Mouse (Mus musculus): ENCODE results near the gene Hyou1.
A peak's percentile ranks its signal among the peaks of the same experiment; 100 is the strongest.
"Not testable (repeated sequence)": the region's sequence is repeated elsewhere in the genome, so short reads cannot be mapped to it uniquely, and the experiment has no call there.

The Hyou1 gene

GRCm38 (mm10) chr9:44405011-44405410, 25.7 kb downstream of the Hyou1 start:
- no peak for DNase-seq (ENCODE audit: low spot score in 2 of 2)

- peak; percentile 80 to 90 for DNase-seq (ENCODE audit: low spot score in 2 of 2)
Measured at GRCm38 (mm10) chr9:44406906-44407751, 27.8 kb downstream of the Hyou1 start, which contains the start of the genes Rps25 and Trappc4. Gene Rps25 (plus strand): TSS chr9:44407139. Gene Trappc4 (minus strand): TSS chr9:44407600.

- no peak for DNase-seq (ENCODE audit: low spot score in 2 of 2)
Measured at GRCm38 (mm10) chr9:44407752-44408097, 28.4 kb downstream of the Hyou1 start.

GRCm38 (mm10) chr9:44408693-44409092, 29.4 kb downstream of the Hyou1 start:
- not testable (repeated sequence) for DNase-seq (ENCODE audit: low spot score in 2 of 2)

GRCm38 (mm10) chr9:44410647-44411336, 31.5 kb downstream of the Hyou1 start:
- DNase-seq (ENCODE audit: low spot score in 2 of 2) = no peak

- DNase-seq (ENCODE audit: low spot score in 2 of 2) = no peak
Measured at GRCm38 (mm10) chr9:44411601-44412130, 32.4 kb downstream of the Hyou1 start.

- no peak for DNase-seq (ENCODE audit: low spot score in 2 of 2)
Measured at GRCm38 (mm10) chr9:44412306-44412705, 33.0 kb downstream of the Hyou1 start.

- DNase-seq (ENCODE audit: low spot score in 2 of 2) = no peak
Measured at GRCm38 (mm10) chr9:44412781-44413180, 33.5 kb downstream of the Hyou1 start.

GRCm38 (mm10) chr9:44417156-44417891, 38.0 kb downstream of the Hyou1 start:
- DNase-seq (ENCODE audit: low spot score in 2 of 2) = no peak

- DNase-seq (ENCODE audit: low spot score in 2 of 2) = peak; percentile 89 to 94
Measured at GRCm38 (mm10) chr9:44417892-44418363, 38.6 kb downstream of the Hyou1 start.

- no peak for DNase-seq (ENCODE audit: low spot score in 2 of 2)
Measured at GRCm38 (mm10) chr9:44418519-44419385, 39.5 kb downstream of the Hyou1 start, which contains the start of gene Ccdc84. Gene Ccdc84 (minus strand): TSS chr9:44418569.

- DNase-seq (ENCODE audit: low spot score in 2 of 2) = not testable (repeated sequence)
Measured at GRCm38 (mm10) chr9:44419730-44420129, 40.4 kb downstream of the Hyou1 start.

GRCm38 (mm10) chr9:44420280-44420898, 41.1 kb downstream of the Hyou1 start:
- no peak for DNase-seq (ENCODE audit: low spot score in 2 of 2)

- DNase-seq (ENCODE audit: low spot score in 2 of 2) = no peak
Measured at GRCm38 (mm10) chr9:44423576-44423975, 44.3 kb downstream of the Hyou1 start.

- DNase-seq (ENCODE audit: low spot score in 2 of 2) = no peak
Measured at GRCm38 (mm10) chr9:44432577-44433185, 53.4 kb downstream of the Hyou1 start.

GRCm38 (mm10) chr9:44435747-44436146, 56.5 kb downstream of the Hyou1 start:
- DNase-seq (ENCODE audit: low spot score in 2 of 2) = peak; percentile 12 to 28

GRCm38 (mm10) chr9:44440961-44441360, 61.7 kb downstream of the Hyou1 start, which contains the start of gene Foxr1:
Gene Foxr1 (minus strand): TSS chr9:44441136.
- DNase-seq (ENCODE audit: low spot score in 2 of 2) = no peak
